Mouse (Mus musculus) adrenal gland (tissue): ENCODE data around the gene Pde5a.

Experiments used
- intact Hi-C: fragments of 180-260 bp; cut with DNase I; formaldehyde crosslinking; loops from one replicate; pipeline ENCODE4 v1.15.1; 2025

Gene Pde5a

GRCm38 (mm10) chr3:122763240-122763761 lies 34.6 kb downstream of the Pde5a start:
- intact Hi-C loops = no loop called here

- intact Hi-C loops = no loop called here
These were observed 35.0 kb downstream of the Pde5a start for GRCm38 (mm10) chr3:122763768-122764167.

- intact Hi-C loops = no loop called here
These were observed 38.2 kb downstream of the Pde5a start for GRCm38 (mm10) chr3:122766930-122767329.

GRCm38 (mm10) chr3:122767841-122768240 lies 39.1 kb downstream of the Pde5a start:
- intact Hi-C loops = no loop called here

GRCm38 (mm10) chr3:122781417-122781816 lies 52.7 kb downstream of the Pde5a start:
- intact Hi-C loops = no loop called here

- intact Hi-C loops = no loop called here
These were observed 55.5 kb downstream of the Pde5a start for GRCm38 (mm10) chr3:122784245-122784644.

- intact Hi-C loops = no loop called here
These were observed 59.6 kb downstream of the Pde5a start for GRCm38 (mm10) chr3:122788314-122788713.

GRCm38 (mm10) chr3:122789544-122789943 lies 60.8 kb downstream of the Pde5a start:
- intact Hi-C loops = no loop called here

GRCm38 (mm10) chr3:122800050-122800449 lies 71.3 kb downstream of the Pde5a start:
- intact Hi-C loops = no loop called here

- intact Hi-C loops = no loop called here
These were observed 72.0 kb downstream of the Pde5a start for GRCm38 (mm10) chr3:122800553-122801435.

GRCm38 (mm10) chr3:122801436-122802221 lies 72.9 kb downstream of the Pde5a start:
- intact Hi-C loops = no loop called here

- intact Hi-C loops = no loop called here
These were observed 78.6 kb downstream of the Pde5a start for GRCm38 (mm10) chr3:122807313-122807712.

GRCm38 (mm10) chr3:122810090-122810863 lies 81.5 kb downstream of the Pde5a start:
- intact Hi-C loops = no loop called here

GRCm38 (mm10) chr3:122810986-122811385 lies 82.2 kb downstream of the Pde5a start:
- intact Hi-C loops = no loop called here

GRCm38 (mm10) chr3:122814531-122814930 lies 85.8 kb downstream of the Pde5a start:
- intact Hi-C loops = no loop called here

GRCm38 (mm10) chr3:122818282-122818681 lies 89.5 kb downstream of the Pde5a start:
- intact Hi-C loops = no loop called here

- intact Hi-C loops = no loop called here
These were observed 92.0 kb downstream of the Pde5a start for GRCm38 (mm10) chr3:122820700-122821099.

- intact Hi-C loops = no loop called here
These were observed 99.7 kb downstream of the Pde5a start for GRCm38 (mm10) chr3:122828270-122829058.

GRCm38 (mm10) chr3:122834519-122834918 lies 105.8 kb downstream of the Pde5a start:
- intact Hi-C loops = no loop called here

- intact Hi-C loops = no loop called here
These were observed 106.5 kb downstream of the Pde5a start for GRCm38 (mm10) chr3:122835097-122835850.
